Mouse (Mus musculus) kidney, embryonic 14.5 days (tissue): Measurements from ENCODE around the gene Ube2d3. TPM values are rescaled to one million over a fixed set of nuclear protein-coding genes. Genes with fewer than 3 reads are reported as not detected.
"Not testable (repeated sequence)": the region's sequence is repeated elsewhere in the genome, so short reads cannot be mapped to it uniquely, and the experiment has no call there.

Experiments
- ATAC-seq: fragments of 200-750 bp; cut with Nextera tagmentation; 2 replicates; pipeline ENCODE4 v1.8.0; 2017; ENCODE audit warnings: moderate number of reproducible peaks, mild to moderate bottlenecking, moderate TSS enrichment, moderate library complexity; ENCODE audit not compliant: low FRiP score, low TSS enrichment
- H3K27ac ChIP-seq: fragments of 300-500 bp; sonication (generic); 2 replicates; pipeline ENCODE4 v1.5.1; 2014; ENCODE audit warnings: low read depth, mild to moderate bottlenecking, low read length, moderate library complexity, mixed read lengths
- H3K27me3 ChIP-seq: fragments of 300-500 bp; sonication (generic); 2 replicates; pipeline ENCODE4 v1.6.1; 2014; ENCODE audit warnings: mild to moderate bottlenecking, low read length; ENCODE audit not compliant: control insufficient read depth, insufficient read depth
- H3K36me3 ChIP-seq: fragments of 300-500 bp; sonication (generic); 2 replicates; pipeline ENCODE4 v1.6.1; 2014; ENCODE audit warnings: low read length, mixed read lengths; ENCODE audit not compliant: control insufficient read depth, insufficient read depth
- H3K4me1 ChIP-seq: fragments of 300-500 bp; sonication (generic); 2 replicates; pipeline ENCODE4 v1.6.1; 2014; ENCODE audit warnings: low read length, mixed read lengths; ENCODE audit not compliant: control insufficient read depth, insufficient read depth
- H3K4me2 ChIP-seq: fragments of 300-500 bp; sonication (generic); replicated peaks from 2 replicates; pipeline ENCODE4 v1.6.1; 2014; ENCODE audit warnings: low read depth, mild to moderate bottlenecking, low read length
- H3K4me3 ChIP-seq: fragments of 300-500 bp; sonication (generic); 2 replicates; pipeline ENCODE4 v1.5.1; 2014; ENCODE audit warnings: mild to moderate bottlenecking, low read length
- H3K9ac ChIP-seq: fragments of 300-500 bp; sonication (generic); 2 replicates; pipeline ENCODE4 v1.6.1; 2014; ENCODE audit warnings: low read depth, mild to moderate bottlenecking, low read length, moderate library complexity
- H3K9me3 ChIP-seq: fragments of 300-500 bp; sonication (generic); 2 replicates; pipeline ENCODE4 v1.6.1; 2016; ENCODE audit warnings: low read length; ENCODE audit not compliant: control insufficient read depth
- WGBS: fragments of 180-500 bp; shearing (Covaris S2); extraction: QIAGEN DNeasy Blood & Tissue Kit; methylation state at CpG from one replicate; pipeline ENCODE4 v1.1.7; 2014; 5-methylcytosine and 5-hydroxymethylcytosine counted together
- polyA plus RNA-seq: library from polyadenylated mRNA; unstranded; fragments of >200 nt; fragmentation: Nextera tagmentation; extraction: Ambion mirVana; gene quantifications from 2 replicates; pipeline ENCODE4 v1.2.1, GENCODE M21; 2014

Gene Ube2d3
- polyA plus RNA-seq, 1 experiment from 2014 or later, result 612 TPM

DNA sequence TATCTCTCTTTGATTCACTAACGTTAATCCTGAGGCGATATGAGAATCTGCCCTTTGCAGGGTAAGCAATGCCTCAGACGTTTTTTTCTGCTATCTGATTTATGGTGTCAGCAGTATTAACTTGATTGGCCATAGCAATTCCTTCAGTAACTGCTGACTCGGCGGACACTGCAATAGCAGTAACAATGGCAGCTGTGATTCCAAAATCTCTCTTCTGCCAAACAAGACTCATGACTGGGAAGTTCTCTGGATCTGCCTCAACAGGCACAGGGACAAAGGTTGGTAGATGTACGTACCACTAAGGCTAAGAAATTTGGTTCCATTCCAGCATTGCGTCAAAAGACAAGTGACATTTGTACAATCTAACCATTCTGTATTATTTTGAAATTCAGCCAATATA lies 55.4 kb downstream of the Ube2d3 start:
- not testable (repeated sequence) for H3K4me1 ChIP-seq, H3K4me2 ChIP-seq, H3K9me3 ChIP-seq, H3K27me3 ChIP-seq, H3K4me3 ChIP-seq, H3K27ac ChIP-seq, H3K36me3 ChIP-seq, ATAC-seq, H3K9ac ChIP-seq
- WGBS, result 82% methylated on average over 7 of the region's 7 CpGs

GRCm38 (mm10) chr3:135497956-135498355 lies 60.0 kb downstream of the Ube2d3 start:
- not testable (repeated sequence) for H3K9me3 ChIP-seq, H3K4me2 ChIP-seq, H3K36me3 ChIP-seq, H3K27ac ChIP-seq, H3K9ac ChIP-seq, H3K27me3 ChIP-seq, H3K4me1 ChIP-seq, ATAC-seq, H3K4me3 ChIP-seq
- WGBS, result 90% methylated on average over 4 of the region's 4 CpGs

DNA sequence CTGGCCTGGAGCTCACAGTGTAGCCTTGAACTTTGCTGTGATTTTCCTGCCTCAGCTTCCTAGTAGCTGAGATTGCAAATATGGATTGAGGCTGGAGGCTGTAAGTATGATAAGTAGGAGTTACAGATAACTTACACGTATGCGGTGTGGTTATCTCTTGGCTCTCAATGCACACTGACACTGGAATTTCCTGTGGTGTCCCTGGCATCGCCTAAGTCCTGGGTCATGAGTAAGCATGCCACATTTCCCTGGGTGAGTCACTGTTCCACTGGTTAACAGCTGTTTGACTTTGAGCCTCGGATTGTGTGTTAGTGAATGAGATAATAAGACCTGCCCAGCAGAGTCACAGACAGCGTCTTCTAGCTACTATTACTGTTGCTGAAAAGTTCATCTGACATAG lies 60.9 kb downstream of the Ube2d3 start:
- H3K4me3 ChIP-seq, result no peak overlapping the region
- ATAC-seq, result no peak
- no peaks in the 10 kb centered on the region for H3K4me1 ChIP-seq
- H3K4me2 ChIP-seq, result no peak overlapping the region
- H3K9ac ChIP-seq, result no peak overlapping the region
- H3K36me3 ChIP-seq, result no peaks in the 10 kb centered on the region
- WGBS, result 93% methylated on average over 5 of the region's 5 CpGs
- H3K27ac ChIP-seq, result no peak overlapping the region
- no peaks in the 10 kb centered on the region for H3K9me3 ChIP-seq
- H3K27me3 ChIP-seq, result no peaks in the 10 kb centered on the region

- Histone ChIP-seq H3K4me1 (no peaks in the 10 kb centered on the region), H3K9ac (no peak overlapping the region), H3K4me3 (no peak overlapping the region), H3K4me2 (no peak overlapping the region), H3K27me3 (no peaks in the 10 kb centered on the region), H3K9me3 (no peaks in the 10 kb centered on the region), H3K36me3 (no peaks in the 10 kb centered on the region), H3K27ac (no peak overlapping the region)
- WGBS, result 83% methylated on average over 5 of the region's 5 CpGs
- no peak for ATAC-seq
Measured at GRCm38 (mm10) chr3:135503160-135503559, 65.2 kb downstream of the Ube2d3 start.

DNA sequence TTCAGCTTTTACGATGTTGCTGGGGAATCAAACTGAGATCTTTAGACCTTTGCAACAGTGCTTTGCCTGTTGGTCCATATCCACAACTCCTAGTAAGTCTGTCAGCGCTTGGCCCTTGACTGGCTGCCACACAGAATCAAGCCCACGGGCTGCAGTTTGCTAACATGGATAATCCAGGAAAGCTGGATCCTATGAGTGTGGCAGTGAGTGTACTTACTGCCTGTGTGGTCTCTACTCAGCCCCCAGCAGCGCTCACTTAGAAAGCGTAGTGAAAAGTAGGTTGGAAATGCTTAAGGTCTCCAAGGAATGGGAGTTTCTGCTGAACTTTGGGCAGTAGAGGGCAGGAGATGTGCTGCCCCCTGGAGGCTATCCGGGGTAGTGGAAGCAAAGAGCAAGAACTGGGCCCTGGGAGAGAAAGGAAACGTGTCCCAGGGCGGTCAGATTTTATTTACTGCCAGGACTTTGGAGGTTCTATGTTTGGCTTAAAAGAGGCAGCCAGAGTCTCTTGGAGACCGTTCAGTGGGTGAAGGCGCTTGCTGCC lies 67.5 kb downstream of the Ube2d3 start:
- no peak overlapping the region for H3K4me2 ChIP-seq
- WGBS, result 66% methylated on average over 10 of the region's 10 CpGs
- no peak overlapping the region for H3K27ac ChIP-seq
- H3K4me1 ChIP-seq, result no peaks in the 10 kb centered on the region
- no peak overlapping the region for H3K9ac ChIP-seq
- H3K27me3 ChIP-seq, result no peaks in the 10 kb centered on the region
- ATAC-seq, result no peak
- no peaks in the 10 kb centered on the region for H3K36me3 ChIP-seq
- no peak overlapping the region for H3K4me3 ChIP-seq
- no peaks in the 10 kb centered on the region for H3K9me3 ChIP-seq

DNA sequence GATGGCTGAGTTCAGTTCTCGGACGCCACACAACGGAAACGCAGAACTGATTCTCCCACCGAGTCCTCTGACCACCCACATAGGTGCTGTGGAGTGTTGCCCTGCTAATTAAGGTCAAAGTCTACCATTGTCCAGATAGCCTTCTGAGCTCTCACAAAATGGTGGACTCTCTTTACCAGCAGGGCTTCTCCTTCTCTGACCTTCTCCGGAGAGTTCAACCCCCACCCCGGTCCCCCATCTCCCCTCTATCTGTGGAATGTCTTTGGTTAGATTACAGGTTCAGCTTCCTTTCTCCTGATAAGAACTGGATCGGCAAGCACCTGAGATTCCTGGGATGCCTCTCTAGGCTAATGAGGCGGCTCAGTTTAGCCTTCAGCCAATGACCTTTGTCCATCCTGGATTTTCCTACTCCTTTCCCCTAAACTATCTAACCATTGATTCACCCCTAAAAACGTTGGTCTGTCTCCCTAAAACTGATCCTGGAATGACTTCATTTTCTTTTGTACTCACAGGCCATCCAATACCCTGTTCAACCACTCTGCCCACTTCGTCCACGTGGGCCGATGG lies 68.0 kb downstream of the Ube2d3 start:
- Histone ChIP-seq H3K27ac (no peak overlapping the region), H3K9me3 (no peaks in the 10 kb centered on the region), H3K9ac (no peak overlapping the region), H3K27me3 (no peaks in the 10 kb centered on the region), H3K4me3 (no peak overlapping the region), H3K4me2 (no peak overlapping the region), H3K36me3 (no peaks in the 10 kb centered on the region), H3K4me1 (no peaks in the 10 kb centered on the region)
- no peak for ATAC-seq
- 90% methylated on average over 13 of the region's 13 CpGs for WGBS

DNA sequence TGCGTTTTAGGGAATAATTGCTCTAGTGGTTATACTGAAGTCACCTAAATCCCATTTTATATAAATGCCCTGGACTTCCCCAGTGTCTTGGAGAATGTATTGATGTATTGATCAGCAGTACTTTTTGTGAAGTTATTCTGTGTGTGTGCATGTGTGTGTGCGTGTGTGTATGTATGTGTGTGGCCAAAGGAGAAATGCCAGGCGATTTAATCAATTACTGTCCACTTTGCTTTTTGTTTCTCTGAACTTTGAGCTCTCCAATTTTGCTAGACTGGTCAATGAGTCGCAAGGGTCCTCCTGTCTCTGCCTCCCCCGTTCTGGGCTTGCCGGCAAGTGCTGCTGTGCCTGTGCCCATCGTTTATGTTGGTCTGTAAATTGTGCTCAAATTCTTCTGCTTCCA lies 69.6 kb downstream of the Ube2d3 start:
- no peak overlapping the region for H3K4me3 ChIP-seq
- no peaks in the 10 kb centered on the region for H3K36me3 ChIP-seq
- H3K4me2 ChIP-seq, result no peak overlapping the region
- no peak for ATAC-seq
- H3K27me3 ChIP-seq, result no peaks in the 10 kb centered on the region
- 74% methylated on average over 7 of the region's 7 CpGs for WGBS
- no peak overlapping the region for H3K9ac ChIP-seq
- H3K4me1 ChIP-seq, result no peaks in the 10 kb centered on the region
- no peak overlapping the region for H3K27ac ChIP-seq
- H3K9me3 ChIP-seq, result no peaks in the 10 kb centered on the region

GRCm38 (mm10) chr3:135508191-135508590 lies 70.2 kb downstream of the Ube2d3 start:
- Histone ChIP-seq H3K27me3 (no peaks in the 10 kb centered on the region), H3K4me2 (no peak overlapping the region), H3K9ac (no peak overlapping the region), H3K4me1 (no peaks in the 10 kb centered on the region), H3K4me3 (no peak overlapping the region), H3K36me3 (no peaks in the 10 kb centered on the region), H3K9me3 (no peaks in the 10 kb centered on the region), H3K27ac (no peak overlapping the region)
- 76% methylated on average over 1 of the region's 1 CpGs for WGBS
- no peak for ATAC-seq

DNA sequence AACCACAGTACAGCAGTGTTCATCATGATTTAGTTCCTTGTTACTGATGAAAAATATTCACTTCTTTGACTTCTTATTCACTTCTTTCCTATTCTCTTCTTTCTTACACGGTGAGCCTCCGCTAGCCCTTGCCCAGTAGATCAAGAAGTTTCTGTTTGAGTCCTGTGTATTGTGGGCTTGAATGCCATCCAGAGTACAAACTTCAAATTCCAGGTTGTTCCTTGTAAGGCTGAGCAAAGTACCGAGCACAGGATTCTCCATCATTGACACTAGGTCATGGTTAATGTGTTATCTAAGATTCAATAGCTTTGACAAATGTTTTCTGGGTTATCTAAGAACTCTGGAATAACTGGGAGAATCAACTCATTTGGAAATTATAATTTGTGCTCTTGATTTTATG lies 72.4 kb downstream of the Ube2d3 start:
- H3K9ac ChIP-seq, result no peak overlapping the region
- no peaks in the 10 kb centered on the region for H3K4me1 ChIP-seq
- no peak overlapping the region for H3K4me2 ChIP-seq
- H3K9me3 ChIP-seq, result no peaks in the 10 kb centered on the region
- WGBS, result 91% methylated on average over 3 of the region's 3 CpGs
- ATAC-seq, result no peak
- no peak overlapping the region for H3K27ac ChIP-seq
- H3K27me3 ChIP-seq, result no peaks in the 10 kb centered on the region
- H3K36me3 ChIP-seq, result no peaks in the 10 kb centered on the region
- H3K4me3 ChIP-seq, result no peak overlapping the region
